Mouse (Mus musculus) myocyte (in vitro differentiated cells): ENCODE measurements around the gene Sec16a. TPM values are rescaled to one million over a fixed set of nuclear protein-coding genes. Genes with fewer than 3 reads are reported as not detected.
A peak's percentile ranks its signal among the peaks of the same experiment; 100 is the strongest.

Source experiments
- H3K27me3 ChIP-seq: one replicate; pipeline ENCODE4 v1.6.1; 2011; ENCODE audit not compliant: control insufficient read depth, insufficient read depth, insufficient read length
- H3K36me3 ChIP-seq: one replicate; pipeline ENCODE4 v1.6.1; 2011; ENCODE audit not compliant: control insufficient read depth, insufficient read depth
- H3K4me2 ChIP-seq: one replicate; pipeline ENCODE4 v1.6.1; 2011; ENCODE audit warnings: low read depth, control low read depth
- H3K4me3 ChIP-seq: one replicate; pipeline ENCODE4 v1.5.1; 2011; ENCODE audit warnings: mild to moderate bottlenecking, control low read depth, moderate library complexity
- H3K79me2 ChIP-seq: one replicate; pipeline ENCODE4 v1.6.1; 2011; ENCODE audit not compliant: control insufficient read depth, insufficient read depth
- H3ac ChIP-seq: one replicate; pipeline ENCODE4 v1.6.1; 2011; ENCODE audit not compliant: control insufficient read depth, insufficient read length
- CEBPB ChIP-seq: IDR thresholded peaks from 2 replicates; pipeline ENCODE4 v1.6.1; 2011; ENCODE audit warnings: mild to moderate bottlenecking, moderate library complexity; ENCODE audit not compliant: poor library complexity, insufficient read depth, severe bottlenecking
- E2F4 ChIP-seq: IDR thresholded peaks from one replicate; pipeline ENCODE4 v1.6.1; 2011; ENCODE audit warnings: mild to moderate bottlenecking, control low read depth, moderate library complexity; ENCODE audit not compliant: insufficient read depth
- MAX ChIP-seq: IDR thresholded peaks from one replicate; pipeline ENCODE4 v1.6.1; 2011; ENCODE audit warnings: low read depth, mild to moderate bottlenecking, control low read depth
- MYOD1 ChIP-seq, 3 experiments: IDR thresholded peaks; one replicate each; pipeline ENCODE4 v1.6.1; 2011; ENCODE audit warnings: control low read depth in 2 of 3, low read depth in 2 of 3, mild to moderate bottlenecking in 2 of 3, moderate library complexity in 1 of 3; ENCODE audit not compliant: insufficient read length in 2 of 3, control insufficient read depth in 1 of 3
- MYOG ChIP-seq, 3 experiments: IDR thresholded peaks; one replicate each; pipeline ENCODE4 v1.6.1; 2011; ENCODE audit warnings: control low read depth in 2 of 3, low read depth in 2 of 3, mild to moderate bottlenecking in 2 of 3; ENCODE audit not compliant: insufficient read length in 2 of 3, control insufficient read depth in 1 of 3, insufficient read depth in 1 of 3
- POLR2A ChIP-seq: IDR thresholded peaks from one replicate; pipeline ENCODE4 v1.6.1; 2011; ENCODE audit warnings: low read depth, mild to moderate bottlenecking, control low read depth, moderate library complexity; ENCODE audit not compliant: insufficient read length
- POLR2AphosphoS2 ChIP-seq: IDR thresholded peaks from one replicate; pipeline ENCODE4 v1.6.1; 2011; ENCODE audit warnings: low read depth, control low read depth; ENCODE audit not compliant: insufficient read length
- REST ChIP-seq: IDR thresholded peaks from one replicate; pipeline ENCODE4 v1.6.1; 2011; ENCODE audit warnings: mild to moderate bottlenecking, control low read depth, moderate library complexity; ENCODE audit not compliant: insufficient read depth, insufficient read length
- SRF ChIP-seq: IDR thresholded peaks from one replicate; pipeline ENCODE4 v1.6.1; 2011; ENCODE audit warnings: low read depth; ENCODE audit not compliant: control insufficient read depth, insufficient read length
- TCF12 ChIP-seq: IDR thresholded peaks from one replicate; pipeline ENCODE4 v1.6.1; 2011; ENCODE audit warnings: mild to moderate bottlenecking, control low read depth; ENCODE audit not compliant: poor library complexity, insufficient read depth, severe bottlenecking
- TCF3 ChIP-seq: IDR thresholded peaks from one replicate; pipeline ENCODE4 v1.6.1; 2011; ENCODE audit warnings: low read depth, control low read depth; ENCODE audit not compliant: insufficient read length
- USF1 ChIP-seq: IDR thresholded peaks from one replicate; pipeline ENCODE4 v1.6.1; 2011; ENCODE audit warnings: low read depth, mild to moderate bottlenecking, control low read depth, moderate library complexity
- polyA plus RNA-seq: library from polyadenylated mRNA; unstranded; fragments of >200 nt; fragmentation: generic; extraction: Trizol; gene quantifications from one replicate; pipeline ENCODE4 v1.2.1, GENCODE M21; 2012; ENCODE audit warnings: missing spikeins

Sec16a gene
- polyA plus RNA-seq, 1 experiment, result 31.4 TPM

DNA sequence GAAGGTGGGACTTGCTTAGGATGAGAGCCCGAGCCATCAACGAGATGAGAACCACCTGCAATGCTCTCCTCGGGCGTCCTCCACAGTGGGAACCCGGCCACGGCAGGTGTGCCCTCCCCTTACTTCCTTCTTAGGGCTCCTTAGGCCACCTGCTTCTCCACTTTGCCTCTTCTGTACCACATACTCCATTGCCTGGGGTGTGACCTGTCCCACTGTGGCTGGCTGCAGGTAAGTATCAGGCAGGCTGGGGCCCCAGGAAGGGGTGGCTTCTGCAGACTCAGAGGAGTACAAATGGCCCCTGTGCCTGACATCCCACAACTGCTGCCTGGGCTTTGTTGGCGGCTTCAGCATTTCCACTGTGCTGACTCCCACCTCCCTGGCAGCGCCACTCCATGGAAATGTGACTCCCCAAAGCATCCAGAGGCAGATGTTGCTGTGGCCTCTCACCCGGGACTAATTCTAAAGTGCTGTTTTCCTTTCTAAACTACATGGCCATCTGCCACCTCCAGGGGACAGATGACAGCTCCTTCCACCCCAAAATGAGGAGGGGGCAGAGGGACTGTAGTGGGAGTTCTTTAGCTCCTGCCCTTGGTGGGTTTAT, 43.6 kb upstream of the Sec16a start:
- H3K4me2 ChIP-seq, result no peak overlapping the region
- no peaks in the 10 kb centered on the region for H3K27me3 ChIP-seq
- peaks cover 85% of the 10 kb centered on the region for H3K79me2 ChIP-seq
- H3K4me3 ChIP-seq, result no peak overlapping the region
- no peak overlapping the region for H3ac ChIP-seq
- TF ChIP-seq MYOD1 (IDR thresholded peaks at IDR 0.05; ENCODE audit: control insufficient read depth in 1 of 3, insufficient read length in 2 of 3, low read depth in 2 of 3) (peak in 1 of 3 experiments; percentile 1), MYOG (IDR thresholded peaks at IDR 0.05; ENCODE audit: control insufficient read depth in 1 of 3, insufficient read depth in 1 of 3, insufficient read length in 2 of 3, low read depth in 2 of 3) (peak in 1 of 3 experiments; percentile 15), POLR2AphosphoS2 (no peak)
- no peaks in the 10 kb centered on the region for H3K36me3 ChIP-seq

DNA sequence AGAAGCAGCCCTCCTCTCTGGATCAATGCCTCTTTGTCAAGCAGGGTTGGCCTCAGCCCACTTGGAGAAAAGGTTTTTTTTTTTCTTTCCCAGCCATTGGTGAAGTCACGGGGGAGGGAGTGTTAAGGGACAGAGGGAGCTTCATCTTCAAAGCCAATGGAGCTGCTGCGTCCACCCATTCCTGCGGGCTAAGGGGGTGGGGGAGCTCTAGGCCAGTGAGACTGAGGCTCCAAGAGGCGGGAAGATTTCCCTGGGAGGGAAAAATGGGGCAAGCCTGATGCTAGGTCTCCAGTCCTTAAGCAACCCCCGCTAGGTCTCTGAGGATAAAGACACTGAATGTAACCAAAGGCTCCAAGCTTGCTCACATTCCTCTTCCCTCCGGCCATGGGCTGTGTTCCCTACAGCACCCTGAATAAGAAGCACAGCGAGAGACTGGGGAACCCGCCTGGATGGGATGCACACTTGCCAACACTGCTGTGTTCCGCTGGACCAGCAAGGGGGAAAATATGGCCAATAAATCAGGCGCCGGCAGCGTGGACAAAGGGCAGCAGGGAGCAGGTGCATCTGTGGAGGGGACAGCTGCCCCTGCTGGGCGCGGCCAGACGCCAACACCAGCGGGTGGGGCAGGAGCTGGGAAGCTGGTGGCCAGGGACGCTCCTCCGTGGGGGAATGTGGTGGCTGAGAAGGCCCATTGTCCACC, 42.5 kb upstream of the Sec16a start:
- Histone ChIP-seq H3K27me3 (no peaks in the 10 kb centered on the region), H3K79me2 (peaks cover 74% of the 10 kb centered on the region), H3K36me3 (no peaks in the 10 kb centered on the region), H3K4me2 (peak overlapping the region; percentile 10), H3K4me3 (no peak overlapping the region), H3ac (no peak overlapping the region)
- TF ChIP-seq SRF, result no peak
- TF ChIP-seq MYOG (IDR thresholded peaks at IDR 0.05; ENCODE audit: control insufficient read depth in 1 of 3, insufficient read depth in 1 of 3, insufficient read length in 2 of 3, low read depth in 2 of 3), result peak; percentile 93 to 100 (median 100)
- no peak for TF ChIP-seq E2F4
- TF ChIP-seq POLR2A, result no peak
- TF ChIP-seq TCF12, result peak; percentile 87
- no peak for TF ChIP-seq USF1
- TF ChIP-seq POLR2AphosphoS2, result no peak
- peak; percentile 57 to 100 (median 98) for TF ChIP-seq MYOD1 (IDR thresholded peaks at IDR 0.05; ENCODE audit: control insufficient read depth in 1 of 3, insufficient read length in 2 of 3, low read depth in 2 of 3)
- TF ChIP-seq TCF3, result peak; percentile 99

DNA sequence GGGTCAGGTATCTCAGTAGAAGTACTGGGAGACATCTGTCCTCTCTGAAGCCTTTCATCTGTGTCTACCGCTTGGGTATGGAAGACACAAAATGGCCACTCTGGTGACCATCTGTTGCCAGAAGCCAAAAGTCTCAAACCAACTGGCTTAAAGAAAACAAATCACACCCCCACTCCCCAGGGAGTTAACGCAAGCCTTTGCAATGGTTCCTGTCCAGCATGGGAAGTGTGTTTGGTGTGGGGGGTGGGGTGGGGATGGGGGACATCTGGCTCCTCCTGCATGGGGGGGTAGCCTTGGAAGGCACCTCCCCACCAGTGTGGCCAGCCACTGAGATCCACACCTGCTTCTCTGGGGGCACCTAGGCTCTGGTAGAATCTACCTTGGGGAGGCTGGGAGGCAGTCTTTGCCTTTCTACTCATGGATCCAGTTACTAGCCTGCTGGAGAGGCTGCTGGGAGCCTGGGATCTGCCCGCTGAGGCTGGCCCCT, 41.9 kb upstream of the Sec16a start:
- peaks cover 68% of the 10 kb centered on the region for H3K79me2 ChIP-seq
- H3K4me2 ChIP-seq, result peak overlapping the region; percentile 10
- H3K27me3 ChIP-seq, result no peaks in the 10 kb centered on the region
- H3K4me3 ChIP-seq, result no peak overlapping the region
- TF ChIP-seq MYOG (IDR thresholded peaks at IDR 0.05; ENCODE audit: control insufficient read depth in 1 of 3, insufficient read depth in 1 of 3, insufficient read length in 2 of 3, low read depth in 2 of 3), result no peak
- peak; percentile 14 for TF ChIP-seq TCF12
- TF ChIP-seq TCF3, result no peak
- TF ChIP-seq SRF, result no peak
- peak in 1 of 3 experiments; percentile 12 for TF ChIP-seq MYOD1 (IDR thresholded peaks at IDR 0.05; ENCODE audit: control insufficient read depth in 1 of 3, insufficient read length in 2 of 3, low read depth in 2 of 3)
- no peak for TF ChIP-seq MAX
- peak; percentile 74 for TF ChIP-seq CEBPB
- no peak overlapping the region for H3ac ChIP-seq
- H3K36me3 ChIP-seq, result no peaks in the 10 kb centered on the region

DNA sequence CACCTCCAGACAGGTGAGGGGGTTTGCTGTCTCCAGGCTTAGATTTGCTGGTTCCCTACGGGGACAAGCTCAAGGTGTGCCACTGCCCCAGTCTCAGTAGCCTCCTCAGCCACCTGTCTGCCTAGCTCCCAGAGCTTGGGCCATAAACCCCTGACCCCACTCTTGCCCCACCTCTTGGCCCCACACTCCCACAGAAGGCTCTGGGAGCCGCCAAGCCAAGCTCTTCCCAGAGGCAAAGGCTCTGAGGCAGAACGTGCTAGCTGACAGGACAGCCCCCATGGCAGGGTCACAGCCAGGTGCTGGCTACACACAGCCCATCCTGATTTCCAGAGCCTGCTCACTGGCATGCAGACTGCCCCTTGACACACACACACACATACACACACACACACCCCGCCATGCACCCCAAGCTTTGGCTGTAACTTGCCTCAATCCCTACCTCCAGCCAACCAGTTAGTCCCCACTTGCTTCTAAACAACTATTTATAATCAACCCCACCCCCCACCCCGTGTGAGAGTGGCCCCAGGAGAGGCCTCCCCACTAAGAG, 41.3 kb upstream of the Sec16a start:
- Histone ChIP-seq H3K4me3 (no peak overlapping the region), H3K36me3 (peaks cover under 1% of the 10 kb centered on the region), H3K79me2 (peaks cover 64% of the 10 kb centered on the region), H3K27me3 (no peaks in the 10 kb centered on the region), H3ac (no peak overlapping the region), H3K4me2 (peak overlapping the region; percentile 5)
- TF ChIP-seq REST (no peak), POLR2A (no peak), MYOG (IDR thresholded peaks at IDR 0.05; ENCODE audit: control insufficient read depth in 1 of 3, insufficient read depth in 1 of 3, insufficient read length in 2 of 3, low read depth in 2 of 3) (peak in 1 of 3 experiments; percentile 2)

DNA sequence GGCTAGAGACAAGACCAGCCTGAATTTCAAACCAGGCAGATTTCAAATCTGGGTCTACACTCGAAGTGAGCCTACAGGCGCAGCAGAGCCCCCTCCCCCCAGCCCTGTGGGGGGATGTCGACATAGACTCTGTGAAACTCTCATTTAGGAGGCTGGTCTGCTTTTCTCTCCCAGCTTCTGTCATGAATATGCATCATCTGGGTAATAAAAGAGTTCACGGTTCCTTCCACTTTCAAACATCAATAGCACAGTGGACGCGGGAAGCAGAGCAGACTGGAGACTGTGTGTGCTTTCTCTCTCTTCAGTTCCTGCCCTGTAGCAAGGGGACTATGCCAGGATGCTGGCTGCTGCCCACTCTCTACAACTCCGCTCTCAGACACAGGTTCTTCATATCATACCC, 40.7 kb upstream of the Sec16a start:
- Histone ChIP-seq H3ac (no peak overlapping the region), H3K27me3 (no peaks in the 10 kb centered on the region), H3K4me2 (no peak overlapping the region), H3K79me2 (peaks cover 59% of the 10 kb centered on the region), H3K4me3 (no peak overlapping the region), H3K36me3 (peaks cover 7% of the 10 kb centered on the region)
- TF ChIP-seq MYOD1 (IDR thresholded peaks at IDR 0.05; ENCODE audit: control insufficient read depth in 1 of 3, insufficient read length in 2 of 3, low read depth in 2 of 3) (no peak), USF1 (no peak), CEBPB (no peak), TCF12 (no peak), POLR2A (no peak), POLR2AphosphoS2 (no peak), REST (no peak), TCF3 (no peak), E2F4 (no peak), MYOG (IDR thresholded peaks at IDR 0.05; ENCODE audit: control insufficient read depth in 1 of 3, insufficient read depth in 1 of 3, insufficient read length in 2 of 3, low read depth in 2 of 3) (no peak)
